Mouse (Mus musculus) spleen, postnatal 10 days (tissue): Measurements from ENCODE around the gene Gm15737.

Experiments used
- DNase-seq, 2 experiments: peaks; one replicate each; pipeline ENCODE4 v3.0.0; 2021 to 2022; ENCODE audit warnings: low spot score in 2 of 2

Gm15737 gene

GRCm38 (mm10) chr6:92875340-92875739, 6.2 kb downstream of the Gm15737 start:
- no peak for DNase-seq

- DNase-seq = no peak
These were observed 7.0 kb downstream of the Gm15737 start for GRCm38 (mm10) chr6:92876121-92876520.

- DNase-seq = no peak
These were observed 8.1 kb downstream of the Gm15737 start for GRCm38 (mm10) chr6:92877236-92877635.

- no peak for DNase-seq
These were observed 9.6 kb downstream of the Gm15737 start for GRCm38 (mm10) chr6:92878771-92879170.

- DNase-seq = no peak
These were observed 10.6 kb downstream of the Gm15737 start for GRCm38 (mm10) chr6:92879700-92880265.

- DNase-seq = no peak
These were observed 13.3 kb downstream of the Gm15737 start for GRCm38 (mm10) chr6:92882446-92882845.

- DNase-seq = no peak
These were observed 14.2 kb downstream of the Gm15737 start for GRCm38 (mm10) chr6:92883131-92883900.

GRCm38 (mm10) chr6:92891535-92891934, 22.4 kb downstream of the Gm15737 start:
- DNase-seq = no peak

- no peak for DNase-seq
These were observed 34.9 kb downstream of the Gm15737 start for GRCm38 (mm10) chr6:92904037-92904436.

- no peak for DNase-seq
These were observed 35.3 kb downstream of the Gm15737 start for GRCm38 (mm10) chr6:92904491-92904890.

- no peak for DNase-seq
These were observed 36.8 kb downstream of the Gm15737 start for GRCm38 (mm10) chr6:92905922-92906321.

GRCm38 (mm10) chr6:92909361-92909760, 40.2 kb downstream of the Gm15737 start:
- DNase-seq = no peak

GRCm38 (mm10) chr6:92910611-92911010, 41.5 kb downstream of the Gm15737 start:
- DNase-seq = no peak

GRCm38 (mm10) chr6:92920938-92921689, 52.0 kb downstream of the Gm15737 start:
- no peak for DNase-seq

- no peak for DNase-seq
These were observed 52.7 kb downstream of the Gm15737 start for GRCm38 (mm10) chr6:92921843-92922242.

- DNase-seq = no peak
These were observed 55.4 kb downstream of the Gm15737 start for GRCm38 (mm10) chr6:92924536-92924935.

- DNase-seq = no peak
These were observed 59.1 kb downstream of the Gm15737 start for GRCm38 (mm10) chr6:92928261-92928660.
